Mouse (Mus musculus): Measurements from ENCODE around the gene Tomm40.

Tomm40 gene

DNA sequence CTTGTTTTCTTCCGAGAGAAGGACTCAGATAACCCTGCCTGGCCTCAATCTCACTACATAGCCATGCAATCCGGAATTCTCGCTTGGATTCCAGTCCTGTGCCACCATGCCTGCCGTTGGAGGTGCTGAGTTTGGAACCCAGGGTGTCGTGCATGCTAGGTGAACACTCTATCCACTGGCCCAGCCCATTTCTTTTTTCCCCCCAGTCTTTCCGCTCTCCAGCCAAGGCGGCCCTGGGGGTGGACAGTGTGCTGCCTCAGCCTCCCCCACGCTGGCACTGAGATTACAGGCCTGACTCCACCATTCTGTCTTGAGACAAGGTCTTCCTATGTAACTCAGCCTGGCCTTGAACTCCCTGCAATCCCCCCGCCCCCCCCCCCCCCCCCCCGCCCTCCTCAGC lies 30.7 kb upstream of the Tomm40 start:
- no peak for DNase-seq (ENCODE audit: low read depth, low spot score)

DNA sequence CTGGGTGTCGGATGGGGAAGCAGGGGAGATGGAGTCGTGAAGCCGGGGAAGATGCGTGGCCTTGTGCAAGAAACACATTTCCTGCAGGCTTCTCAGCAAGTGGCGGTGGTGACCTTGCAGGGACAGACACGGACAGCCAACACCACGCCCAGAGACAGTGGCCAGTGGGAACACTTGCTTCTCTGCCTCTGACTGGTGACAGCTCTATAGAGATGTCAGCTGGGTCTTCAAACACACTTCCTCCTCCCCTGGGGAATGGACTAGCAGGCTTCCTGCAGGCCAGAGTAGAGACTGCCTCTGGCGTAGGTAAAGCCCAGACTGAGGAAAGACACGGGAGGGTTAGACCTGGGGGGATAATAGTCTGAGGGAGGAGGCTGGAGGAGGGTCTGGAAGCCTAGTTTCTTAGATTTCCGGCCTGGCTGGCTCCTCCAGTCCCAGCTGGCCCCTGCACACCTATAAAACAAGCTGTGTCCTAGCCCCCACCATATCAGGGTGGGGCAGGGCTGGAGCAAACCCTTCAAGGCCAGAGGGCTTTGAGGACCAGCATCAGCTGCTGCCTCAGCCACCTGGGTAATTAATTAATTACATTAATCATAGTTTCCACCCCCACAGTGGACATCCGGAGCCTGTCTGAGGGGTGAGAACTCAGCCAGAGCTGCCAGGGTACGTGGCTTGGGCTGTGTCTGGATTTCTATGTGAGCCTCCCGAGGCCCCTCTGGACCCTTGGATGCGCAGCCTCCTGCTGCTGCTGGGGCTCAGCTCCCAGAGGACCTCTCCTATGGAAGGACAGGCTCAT lies 29.6 kb upstream of the Tomm40 start:
- DNase-seq (ENCODE audit: low read depth, low spot score) = no peak

DNA sequence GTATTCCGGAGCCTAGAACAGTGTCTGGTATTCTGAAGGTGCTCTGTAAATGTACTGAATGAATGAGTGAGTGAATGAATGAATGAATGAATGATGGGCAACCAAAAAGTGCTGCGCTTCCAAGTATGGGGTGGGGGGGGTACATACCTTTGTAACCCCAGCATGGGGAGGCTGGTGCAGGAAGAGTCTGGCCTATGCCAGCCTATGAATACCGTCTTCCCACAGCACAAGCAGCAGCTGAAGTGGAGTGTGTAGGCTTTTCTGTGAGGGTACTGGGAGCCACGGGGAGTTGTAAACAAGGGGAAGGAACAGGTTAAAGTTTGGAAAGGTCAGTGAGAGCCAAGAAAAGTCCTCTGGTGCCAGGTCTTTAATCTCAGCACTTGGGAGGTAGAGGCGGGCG lies 28.6 kb upstream of the Tomm40 start:
- DNase-seq (ENCODE audit: low read depth, low spot score) = no peak

DNA sequence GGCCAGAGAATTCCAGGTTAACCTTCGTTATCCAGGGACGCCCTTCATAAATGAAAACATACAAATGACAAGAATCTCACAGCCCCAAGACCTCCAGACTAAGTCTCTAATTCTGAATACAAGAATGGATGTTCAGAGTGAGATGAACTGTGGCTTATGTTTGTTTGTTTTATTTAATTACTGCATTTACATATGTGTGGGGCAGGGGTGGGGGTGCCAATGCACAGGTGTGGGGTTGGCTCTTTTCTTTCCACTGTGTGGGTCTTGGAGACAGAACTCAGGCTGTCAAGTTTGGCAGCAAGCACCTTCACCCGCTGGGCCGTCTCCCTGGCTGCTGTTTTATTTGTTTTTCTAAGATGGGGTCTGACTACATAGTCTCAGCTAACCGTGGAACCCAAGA lies 27.2 kb upstream of the Tomm40 start:
- no peak for DNase-seq (ENCODE audit: low read depth, low spot score)

DNA sequence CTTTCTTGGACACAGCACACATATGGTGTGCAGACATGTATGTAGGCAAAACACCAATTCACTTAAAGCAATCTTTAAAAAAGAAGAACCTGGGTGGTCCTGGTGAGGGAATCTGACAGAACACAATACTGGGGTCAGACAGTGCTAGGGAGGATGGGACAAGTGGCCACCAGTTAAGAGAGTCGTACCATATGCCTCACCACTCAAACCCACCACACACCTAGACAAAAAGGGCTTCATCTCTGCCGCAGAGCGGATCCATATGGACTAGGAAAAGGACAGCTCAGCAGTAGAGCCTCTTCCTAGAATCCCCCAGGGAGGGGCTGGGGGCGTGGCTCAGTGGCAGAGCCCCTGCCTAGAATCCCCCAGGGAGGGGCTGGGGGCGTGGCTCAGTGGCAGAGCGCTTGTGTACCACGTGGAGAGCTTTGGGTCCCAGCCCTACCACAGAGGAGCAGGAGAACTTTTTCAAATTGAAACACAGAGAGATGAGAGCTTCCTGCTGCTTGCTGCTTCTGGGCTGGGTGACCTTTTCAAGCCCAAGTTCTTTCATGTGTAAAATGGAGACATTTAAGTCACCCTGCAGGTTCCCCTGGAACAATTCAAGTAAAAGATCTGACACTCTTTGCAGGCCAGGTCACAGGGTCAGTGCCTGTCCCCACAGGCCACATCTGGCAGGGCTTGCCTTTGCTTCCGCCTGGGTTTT lies 26.2 kb upstream of the Tomm40 start:
- no peak for DNase-seq (ENCODE audit: low read depth, low spot score)

DNA sequence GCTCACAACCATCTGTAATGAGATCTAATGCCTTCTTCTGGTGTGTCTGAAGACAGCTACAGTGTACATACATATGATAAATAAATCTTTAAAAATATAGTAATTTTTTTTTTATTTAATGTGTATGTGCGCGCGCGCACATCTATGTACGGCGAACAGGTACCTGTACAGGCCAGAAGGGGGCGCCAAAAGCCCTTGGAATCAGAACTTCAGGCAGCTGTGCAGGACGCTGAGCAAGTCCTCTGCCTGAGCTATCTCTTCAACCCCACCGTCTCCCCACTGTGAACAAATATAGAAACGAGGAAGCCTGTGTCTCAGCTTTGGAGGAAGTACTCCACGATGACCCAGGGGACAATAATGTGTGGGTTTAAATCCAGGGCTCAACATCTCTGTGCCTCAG lies 25.0 kb upstream of the Tomm40 start:
- DNase-seq (ENCODE audit: low read depth, low spot score) = no peak

DNA sequence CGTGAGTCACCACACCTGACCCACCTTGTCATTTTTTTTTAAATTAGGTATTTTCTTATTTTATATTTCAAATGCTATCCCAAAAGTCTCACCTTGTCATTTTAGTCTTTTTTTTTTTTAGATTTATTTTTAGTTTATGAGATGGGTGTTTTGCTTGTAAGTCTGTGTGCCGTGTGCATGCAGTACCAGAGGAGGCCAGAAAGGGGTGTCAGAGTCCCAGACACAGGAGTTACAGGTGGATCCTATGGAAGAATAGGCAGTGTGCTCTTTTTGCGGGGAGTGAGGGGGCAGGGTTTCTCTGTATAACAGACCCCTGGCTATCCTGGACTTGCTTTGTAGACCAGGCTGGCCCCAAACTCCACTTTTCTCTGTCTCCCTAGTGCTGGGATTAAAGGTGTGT lies 23.5 kb upstream of the Tomm40 start:
- DNase-seq (ENCODE audit: low read depth, low spot score) = no peak

DNA sequence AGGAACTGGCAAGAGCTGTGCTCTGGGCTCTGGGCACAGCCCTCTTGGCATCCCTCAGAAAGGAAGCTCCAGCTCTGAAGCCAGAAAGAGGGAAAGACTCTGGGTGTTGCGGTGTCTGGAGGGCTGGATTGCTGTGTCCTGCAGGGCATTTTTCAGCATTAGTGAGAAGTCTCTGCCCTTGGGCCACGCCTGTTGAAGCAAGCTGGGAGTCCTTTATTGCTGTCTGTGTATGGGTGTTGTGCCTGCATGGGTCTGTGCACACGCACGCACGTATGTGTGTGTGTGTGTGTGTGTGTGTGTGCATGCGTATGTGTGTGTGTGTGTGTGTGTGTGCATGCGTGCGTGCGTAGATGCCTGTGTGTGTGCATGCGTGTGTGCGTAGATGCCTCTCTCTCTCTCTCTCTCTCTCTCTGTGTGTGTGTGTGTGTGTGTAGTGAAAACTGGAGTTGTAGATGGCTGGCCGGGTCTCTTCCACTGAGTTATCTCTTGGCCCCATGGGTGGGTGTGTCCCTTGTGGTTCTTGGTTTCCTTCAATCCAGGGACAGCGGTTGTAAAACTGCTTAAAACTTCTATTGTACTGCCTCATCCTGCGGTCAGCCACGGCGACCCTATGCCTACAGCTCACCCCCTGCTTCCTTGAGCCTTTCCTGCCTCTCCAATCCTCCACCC lies 21.3 kb upstream of the Tomm40 start:
- DNase-seq (ENCODE audit: low read depth, low spot score) = no peak

DNA sequence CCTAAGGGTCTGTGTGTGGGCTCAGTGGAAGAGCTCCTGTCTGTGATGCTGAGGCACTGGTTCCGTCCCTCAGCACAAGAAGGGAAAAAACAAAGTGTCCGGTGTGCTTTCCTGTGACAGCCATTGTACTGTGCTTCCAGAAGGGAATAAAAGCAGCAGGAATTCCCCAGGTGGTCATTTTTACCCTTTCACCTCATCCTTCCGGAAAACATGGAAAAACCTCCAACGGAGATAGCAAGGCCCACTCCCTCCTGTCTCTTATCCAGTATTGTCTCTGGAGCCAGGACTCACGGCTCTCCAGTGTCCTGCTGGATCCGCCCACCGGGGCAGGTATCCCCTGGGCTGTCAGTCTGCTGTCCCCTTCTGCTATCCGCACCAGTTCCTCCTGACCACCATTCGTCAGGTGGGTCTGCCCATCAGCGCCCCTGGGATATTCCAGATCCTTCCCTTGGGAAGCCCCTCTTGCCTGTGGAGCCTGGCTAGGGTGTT lies 19.0 kb upstream of the Tomm40 start:
- no peak for DNase-seq (ENCODE audit: low read depth, low spot score)

DNA sequence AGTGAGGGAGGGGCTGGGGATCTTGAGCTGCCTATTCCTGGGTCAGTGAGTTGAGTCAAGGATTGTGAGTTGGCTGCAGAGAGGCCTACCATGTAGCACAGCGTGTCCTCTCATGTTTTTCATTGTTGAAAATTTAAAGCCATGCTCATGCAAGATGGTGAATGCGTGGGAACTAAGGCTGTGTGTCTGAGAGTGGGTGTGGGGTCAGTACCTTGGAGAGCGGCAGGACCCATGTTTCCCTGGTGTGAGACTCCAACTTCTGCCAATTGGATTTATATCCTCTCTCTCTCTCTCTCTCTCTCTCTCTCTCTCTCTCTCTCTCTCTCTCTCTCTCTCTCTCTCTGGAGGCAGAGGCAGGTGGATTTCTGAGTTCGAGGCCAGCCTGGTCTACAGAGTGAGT lies 11.3 kb upstream of the Tomm40 start:
- DNase-seq (ENCODE audit: low read depth, low spot score) = no peak

DNA sequence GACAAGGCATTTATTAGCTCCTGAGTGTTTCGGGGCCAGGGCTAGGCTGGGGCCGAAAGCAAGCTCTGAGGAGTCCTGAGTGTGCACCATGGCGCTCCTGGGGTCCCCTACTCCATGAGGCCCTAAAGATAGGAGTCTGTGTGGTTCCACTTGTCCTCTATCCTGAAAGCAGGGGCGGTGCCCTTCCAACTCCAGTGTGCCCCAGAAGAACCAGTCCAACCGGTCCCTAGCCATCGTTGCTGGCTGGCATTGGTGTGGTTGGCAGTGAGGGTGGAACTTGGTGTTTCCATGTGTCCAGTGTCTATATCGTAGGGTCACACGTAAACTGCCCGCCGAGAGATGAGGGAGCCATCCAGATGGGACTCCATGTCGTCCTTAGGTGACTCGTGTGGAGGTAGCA lies 8.9 kb upstream of the Tomm40 start:
- DNase-seq (ENCODE audit: low read depth, low spot score) = no peak

DNA sequence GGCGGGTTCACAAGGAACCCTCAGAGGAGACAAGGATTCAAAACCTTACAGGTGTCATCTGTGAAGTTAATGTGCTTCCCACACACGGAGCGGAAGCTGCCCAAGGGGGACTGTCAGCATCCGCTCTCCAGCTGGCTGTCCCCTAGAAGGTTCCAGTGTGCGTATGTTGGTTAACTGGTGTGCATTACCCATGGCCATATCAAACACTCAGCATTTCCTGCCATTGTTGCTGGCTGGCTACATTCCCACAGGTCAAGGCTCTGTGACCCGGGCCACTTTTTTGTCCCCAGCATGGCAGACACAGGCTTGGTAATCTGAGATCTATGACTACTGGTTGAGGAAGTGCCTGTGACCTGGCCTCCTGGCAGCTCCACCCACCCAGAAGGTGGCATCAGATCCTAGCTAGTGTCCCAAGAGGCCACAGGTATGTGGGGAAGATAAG lies 7.5 kb upstream of the Tomm40 start:
- DNase-seq (ENCODE audit: low read depth, low spot score) = no peak

DNA sequence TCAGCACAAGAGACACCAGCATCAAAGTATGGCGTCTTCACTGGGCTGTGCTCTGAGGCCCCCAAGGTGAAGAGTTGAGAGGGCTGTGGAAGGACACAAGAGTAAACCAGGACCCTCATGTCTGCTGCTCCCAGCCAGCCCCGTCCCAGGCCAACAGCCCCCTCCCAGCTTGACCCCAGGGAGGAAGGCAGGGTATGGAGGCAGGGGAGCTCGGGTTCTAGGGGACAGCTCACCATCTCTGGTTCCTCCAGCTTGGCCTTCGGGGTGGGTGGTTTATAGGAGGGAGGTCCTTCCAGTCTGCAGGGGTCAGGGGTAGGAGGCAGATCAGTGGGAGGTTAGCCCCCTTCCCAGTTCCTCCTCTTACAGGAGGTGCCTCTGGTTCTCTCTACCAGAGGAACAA lies 4.0 kb upstream of the Tomm40 start:
- DNase-seq (ENCODE audit: low read depth, low spot score) = no peak

DNA sequence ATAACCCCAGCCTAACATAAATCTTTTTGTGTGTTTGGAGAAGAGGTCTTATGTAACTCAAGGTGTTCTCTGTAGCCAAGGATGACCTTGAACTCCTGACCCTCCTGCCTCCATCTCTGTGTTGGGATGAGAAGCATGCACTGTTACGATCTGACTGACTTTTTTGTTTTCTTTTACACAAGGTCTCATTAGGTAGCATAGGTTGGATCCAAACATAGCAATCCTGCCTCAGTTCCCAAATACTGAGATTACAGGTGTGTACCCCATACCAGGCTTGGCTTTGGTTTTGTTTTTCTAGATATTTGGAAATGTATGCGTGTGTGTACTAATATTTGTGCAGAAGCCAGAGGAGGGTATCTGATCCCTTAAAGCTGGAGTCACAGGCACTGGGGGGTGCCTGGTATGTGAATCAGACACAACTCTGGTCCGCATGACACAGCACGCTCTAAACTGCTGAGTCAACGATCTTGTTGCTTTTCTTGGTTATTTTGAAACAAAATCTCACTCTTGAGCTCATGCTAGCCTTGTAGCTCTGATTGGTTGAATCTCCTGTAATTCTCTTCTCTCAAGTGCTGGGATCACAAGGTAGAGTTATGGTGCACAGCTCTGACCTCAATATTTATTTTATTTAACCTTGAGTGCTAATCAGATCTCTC lies 3.2 kb upstream of the Tomm40 start:
- no peak for DNase-seq (ENCODE audit: low read depth, low spot score)

DNA sequence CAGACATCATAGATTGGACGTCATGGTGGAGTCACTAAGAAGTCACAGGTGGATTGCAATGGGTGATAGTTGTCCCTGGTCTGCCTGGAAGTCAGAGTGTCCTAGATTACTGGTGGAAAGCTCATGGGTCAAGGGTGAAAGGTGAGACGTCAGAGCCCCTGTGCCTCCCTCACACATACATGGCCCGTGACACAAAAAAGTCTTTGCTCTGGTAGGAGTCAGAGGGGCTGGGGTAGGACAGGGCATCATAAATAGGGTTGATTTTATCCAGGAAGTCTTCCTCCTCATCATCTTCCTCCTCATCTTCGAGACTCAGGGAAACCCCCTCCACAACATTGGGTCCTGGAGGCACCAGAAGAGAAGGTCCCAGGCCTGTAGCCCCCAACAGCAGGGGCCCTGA lies 2.1 kb upstream of the Tomm40 start:
- no peak for DNase-seq (ENCODE audit: low read depth, low spot score)

DNA sequence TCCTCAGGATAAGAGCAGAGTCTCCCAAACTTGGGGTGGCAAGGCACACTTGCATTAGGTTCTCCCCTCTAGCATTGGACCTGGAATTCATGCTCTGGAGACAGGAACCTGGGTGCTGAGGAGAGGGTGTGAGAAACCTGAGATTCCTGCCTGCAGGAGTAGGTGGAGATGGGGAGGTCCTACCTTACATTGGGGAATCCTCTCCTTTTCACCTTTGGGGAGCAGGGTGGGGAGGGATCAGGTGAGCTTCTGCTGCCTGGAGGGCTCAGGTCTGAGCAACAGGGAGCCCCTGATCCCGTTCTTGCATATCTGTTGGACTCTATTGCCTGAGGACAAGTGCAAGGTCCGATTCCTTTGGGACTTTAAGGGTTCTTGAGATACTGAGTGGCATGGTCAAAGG lies 1.6 kb upstream of the Tomm40 start:
- no peak for DNase-seq (ENCODE audit: low read depth, low spot score)

DNA sequence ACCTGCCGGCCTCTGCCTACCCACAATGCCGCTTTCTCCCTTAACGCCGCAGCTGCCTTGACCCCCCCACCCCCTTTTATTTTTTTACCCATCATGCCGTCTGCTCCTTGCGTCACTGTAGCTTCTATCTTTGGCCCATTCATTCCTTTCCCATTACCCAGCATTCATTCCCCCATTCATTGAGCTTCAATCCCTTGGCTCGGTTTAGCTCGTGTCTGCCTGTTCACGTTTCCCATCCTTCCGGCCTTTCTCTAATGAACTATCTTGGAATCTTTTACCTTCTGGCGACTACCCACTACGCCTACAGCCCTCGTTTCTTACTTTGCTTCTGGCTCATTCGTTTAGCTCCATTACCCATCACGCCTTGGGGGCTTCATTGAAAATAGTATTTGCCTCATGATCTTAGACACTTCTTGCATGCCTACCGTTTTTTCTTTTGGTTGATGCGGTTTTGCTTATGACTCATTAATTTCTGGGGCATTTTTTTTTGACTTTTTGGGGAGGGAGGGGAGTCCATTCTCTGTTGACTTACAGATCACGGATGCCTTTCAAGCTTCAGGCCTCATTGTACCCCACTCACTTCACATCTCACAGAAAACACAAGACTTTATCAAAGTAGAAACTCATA lies 931 bp upstream of the Tomm40 start:
- no peak for DNase-seq (ENCODE audit: low read depth, low spot score)

DNA sequence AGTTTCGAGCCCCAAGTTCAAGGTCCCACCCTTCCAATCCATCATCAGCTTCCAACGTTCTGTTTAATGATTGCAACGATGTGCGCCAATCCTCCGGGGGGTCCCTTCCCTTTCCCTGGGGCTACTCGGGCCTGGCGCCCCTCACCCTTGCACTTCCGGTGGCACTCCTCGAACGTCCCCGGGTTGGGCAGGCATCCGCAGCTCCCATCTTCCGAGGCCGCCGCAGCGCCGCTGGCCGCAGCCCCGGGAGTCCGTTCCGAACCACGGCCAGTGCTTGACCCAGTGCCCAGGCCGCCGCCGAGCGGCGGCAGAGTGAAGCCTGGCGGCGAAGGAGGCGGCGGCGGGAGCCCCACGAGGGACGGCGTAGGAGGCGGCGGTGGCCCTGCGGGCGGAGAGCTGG lies 402 bp downstream of the Tomm40 start:
- no peak for DNase-seq (ENCODE audit: low read depth, low spot score)

DNA sequence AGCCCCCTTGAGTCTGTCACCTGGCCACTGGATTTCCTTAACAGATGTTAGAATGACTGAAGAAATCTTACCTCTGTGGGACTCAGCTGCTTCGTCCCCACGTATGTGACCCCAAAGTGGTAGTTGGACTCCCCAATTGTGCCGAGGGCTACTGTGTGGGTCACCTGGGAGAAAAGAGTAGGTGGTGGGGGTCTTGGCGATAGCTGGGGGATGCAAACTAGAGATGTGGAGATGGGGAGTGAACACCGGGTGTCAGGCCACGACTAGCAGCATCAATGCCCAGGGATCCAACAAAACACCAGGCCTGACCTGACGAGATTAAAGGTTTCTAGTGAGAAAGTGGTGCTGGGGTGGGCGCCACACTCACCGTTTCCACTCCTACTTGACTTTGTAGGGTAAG lies 1.6 kb downstream of the Tomm40 start:
- DNase-seq (ENCODE audit: low read depth, low spot score) = no peak

DNA sequence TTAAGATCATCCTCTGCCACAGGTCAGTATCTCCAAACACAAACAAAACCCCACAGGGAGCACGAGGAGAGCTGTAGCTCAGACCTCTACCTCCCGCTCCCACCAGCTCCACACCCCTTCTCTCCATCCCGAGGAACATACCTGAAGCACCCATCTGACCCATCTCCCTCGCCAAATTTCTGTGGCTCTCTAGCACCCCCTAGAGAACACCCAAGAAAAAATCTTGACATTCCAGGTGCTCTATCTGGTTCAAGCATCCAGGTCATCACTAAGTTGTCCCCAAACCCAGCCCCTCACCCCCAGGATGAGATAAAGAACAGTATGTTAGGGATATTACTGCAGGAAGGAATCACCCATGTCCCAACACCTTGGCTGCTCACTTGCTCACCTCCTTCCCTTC lies 2.0 kb downstream of the Tomm40 start:
- DNase-seq (ENCODE audit: low read depth, low spot score) = no peak

DNA sequence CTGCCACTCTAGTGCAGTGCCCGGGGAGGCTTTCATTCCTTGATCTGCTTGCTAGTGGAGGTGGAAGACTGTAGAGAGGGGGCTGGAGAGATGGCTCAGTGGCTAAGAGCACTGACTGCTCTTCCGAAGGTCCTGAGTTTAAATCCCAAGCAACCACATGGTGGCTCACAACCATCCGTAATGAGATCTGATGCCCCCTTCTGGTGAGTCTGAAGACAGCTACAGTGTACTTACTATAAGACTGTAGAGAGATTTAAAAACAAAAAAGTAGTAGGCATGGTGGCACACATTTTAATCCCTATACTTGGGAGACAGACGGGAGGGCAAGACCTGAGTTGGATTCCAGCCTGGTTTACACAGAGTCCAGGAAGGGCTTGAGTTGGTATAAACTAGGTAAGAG lies 2.8 kb downstream of the Tomm40 start:
- no peak for DNase-seq (ENCODE audit: low read depth, low spot score)

DNA sequence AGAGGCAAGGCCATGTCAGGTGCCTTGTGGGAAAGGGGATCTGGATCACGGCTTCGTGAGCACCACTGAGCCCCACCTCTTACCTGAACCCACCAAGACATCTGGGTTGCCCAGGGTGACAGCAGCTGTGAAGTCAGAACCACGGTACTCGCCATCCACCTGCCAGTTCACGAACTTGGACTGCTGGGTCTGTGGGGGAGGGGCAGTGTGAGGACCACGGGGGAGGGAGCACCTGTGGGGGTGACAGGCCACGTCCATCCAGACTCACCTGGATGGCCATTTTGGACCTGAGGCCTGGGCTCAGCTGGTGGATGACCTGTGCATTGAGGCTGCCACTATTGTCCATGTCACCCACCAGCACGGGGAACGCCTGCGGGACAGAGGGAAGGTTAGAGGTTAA lies 4.6 kb downstream of the Tomm40 start:
- no peak for DNase-seq (ENCODE audit: low read depth, low spot score)

Measured in retina, adult 2 months (tissue).